Mouse (Mus musculus) embryonic stem cell, embryonic (primary cell): ENCODE measurements around the gene Tpcn2.

Experiments used
- CTCF ChIA-PET, 4 experiments: fragments of 300-600 bp in 2 of 4; fragments of 350-600 bp in 2 of 4; sonication (Branson Sonifier 250); formaldehyde crosslinking; loops; one replicate each; lab custom pipeline; 2022; ENCODE audit warnings: inconsistent platforms in 2 of 4; lab: Charles Lee
- POLR2A ChIA-PET, 4 experiments: fragments of 300-600 bp in 2 of 4; fragments of 350-600 bp in 2 of 4; sonication (Branson Sonifier 250); formaldehyde crosslinking; loops; one replicate each; lab custom pipeline; 2022; ENCODE audit warnings: antibody characterized with exemption in 4 of 4, inconsistent platforms in 1 of 4; lab: Charles Lee

The Tpcn2 gene

GRCm38 (mm10) chr7:145283487-145284187, at the start of gene Tpcn2:
Gene Tpcn2, minus strand, starts transcription at chr7:145284011.
- POLR2A ChIA-PET: interaction anchor here in 3 of 4 experiments (0.5 to 2.3 kb wide), 60 partner anchors 9 to 1454 kb away, joined by 3 to 18 read pairs (median 4); partner anchors contain the start of genes Ccnd1 (in 2 of the 3), Cttn (in 1 of the 3), Fadd (in 1 of the 3) and LTO1 (in 1 of the 3)
- CTCF ChIA-PET: interaction anchor here (0.5 to 1.6 kb wide), 38 partner anchors 10 to 379 kb away, joined by 3 to 29 read pairs (median 4); partner anchors contain the start of genes Ccnd1 (in 1 of the 4) and Mrgprf (in 1 of the 4)

GRCm38 (mm10) chr7:145332376-145333041, 48.7 kb upstream of the Tpcn2 start:
- ChIA-PET POLR2A (interaction anchor here in 2 of 4 experiments (1.1 to 2.0 kb wide), 6 partner anchors 8 to 49 kb away, joined by 3 to 7 read pairs (median 4); partner anchors contain the start of gene Tpcn2 (in 2 of the 2)), CTCF (interaction anchor here in 1 of 4 experiments (0.5 to 1.2 kb wide), 3 partner anchors 22 to 754 kb away, joined by 3 to 4 read pairs (median 3); no protein-coding TSS in a partner anchor)

DNA sequence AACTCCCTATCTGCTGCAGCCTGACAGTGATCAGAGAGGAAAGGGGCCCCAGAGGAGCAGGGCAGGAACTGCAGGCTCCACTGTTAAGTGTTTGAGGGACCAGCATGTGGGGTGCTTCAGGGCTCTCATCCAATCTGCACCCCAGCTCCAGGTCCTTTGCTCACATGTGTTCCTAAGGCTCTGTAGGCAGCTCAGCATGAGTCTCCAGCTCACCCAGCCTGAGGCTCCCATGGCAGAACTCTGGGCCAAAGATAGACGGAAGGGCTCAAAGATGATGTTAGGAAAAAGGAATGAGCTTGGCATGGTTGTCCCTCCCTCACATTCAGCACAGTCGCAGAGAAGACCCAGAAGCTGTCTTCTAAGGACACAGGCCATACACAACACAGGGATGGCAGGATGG, 46.8 kb upstream of the Tpcn2 start:
- ChIA-PET POLR2A (interaction anchor here in 3 of 4 experiments (0.7 to 1.6 kb wide), 7 partner anchors 11 to 63 kb away, joined by 3 to 4 read pairs (median 3); partner anchors contain the start of gene Tpcn2 (in 1 of the 3)), CTCF (interaction anchor here (0.6 to 2.2 kb wide), 8 partner anchors 9 to 232 kb away, joined by 3 to 6 read pairs (median 4); partner anchors contain the start of gene Tpcn2 (in 2 of the 4))

- CTCF ChIA-PET: interaction anchor here in 2 of 4 experiments (0.7 to 2.2 kb wide), 2 partner anchors 36 to 46 kb away, joined by 3 to 6 read pairs; partner anchors contain the start of gene Tpcn2 (in 1 of the 2)
- POLR2A ChIA-PET: interaction anchor here in 2 of 4 experiments (0.6 to 1.6 kb wide), 8 partner anchors 11 to 466 kb away, joined by 3 to 5 read pairs (median 3); no protein-coding TSS in a partner anchor
These were observed 46.2 kb upstream of the Tpcn2 start for GRCm38 (mm10) chr7:145329982-145330381.

GRCm38 (mm10) chr7:145325697-145326096, 41.9 kb upstream of the Tpcn2 start:
- ChIA-PET CTCF (no interaction called here), POLR2A (interaction anchor here in 3 of 4 experiments (0.6 to 3.8 kb wide), 13 partner anchors 8 to 223 kb away, joined by 3 to 14 read pairs (median 4); partner anchors contain the start of genes Tpcn2 (in 2 of the 3) and Mrgprd (in 1 of the 3))

- ChIA-PET POLR2A (interaction anchor here in 2 of 4 experiments (1.0 to 3.8 kb wide), 11 partner anchors 9 to 40 kb away, joined by 3 to 14 read pairs (median 5); partner anchors contain the start of genes Tpcn2 (in 2 of the 2) and Mrgprd (in 1 of the 2)), CTCF (interaction anchor here in 3 of 4 experiments (0.6 to 1.4 kb wide), 3 partner anchors 25 to 40 kb away, joined by 3 to 5 read pairs (median 3); partner anchors contain the start of gene Tpcn2 (in 2 of the 3))
These were observed 39.8 kb upstream of the Tpcn2 start for GRCm38 (mm10) chr7:145323607-145324006.

DNA sequence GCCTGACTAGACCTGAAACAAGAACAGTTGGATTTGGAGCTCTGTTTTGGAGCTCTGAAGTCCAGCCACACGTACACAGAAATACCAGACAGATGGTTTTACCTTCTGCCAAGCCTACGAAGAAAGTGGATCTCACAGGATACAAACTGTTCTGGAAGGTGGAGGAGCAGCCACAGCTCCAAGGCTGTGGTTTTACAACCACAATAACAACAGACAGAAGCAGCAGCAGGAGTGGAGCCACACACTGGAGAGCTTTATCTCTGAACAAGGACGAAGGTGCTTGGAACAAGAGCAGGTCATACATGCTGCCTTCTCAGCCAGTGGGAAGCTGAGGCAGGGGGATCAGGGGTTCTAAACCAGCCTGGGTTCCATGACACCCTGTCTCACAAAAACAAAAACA, 35.7 kb upstream of the Tpcn2 start:
- CTCF ChIA-PET: no interaction called here
- POLR2A ChIA-PET: interaction anchor here in 3 of 4 experiments (0.6 to 2.1 kb wide), 7 partner anchors 8 to 445 kb away, joined by 3 to 7 read pairs (median 3); partner anchors contain the start of gene Tpcn2 (in 1 of the 3)

GRCm38 (mm10) chr7:145317522-145317921, 33.7 kb upstream of the Tpcn2 start:
- ChIA-PET CTCF (interaction anchor here in 2 of 4 experiments (0.7 to 1.0 kb wide), 3 partner anchors 14 to 65 kb away, joined by 3 read pairs; no protein-coding TSS in a partner anchor), POLR2A (interaction anchor here in 2 of 4 experiments (0.7 to 1.4 kb wide), 3 partner anchors 10 to 34 kb away, joined by 3 to 4 read pairs (median 3); partner anchors contain the start of gene Tpcn2 (in 1 of the 2))

GRCm38 (mm10) chr7:145314785-145315411, 31.1 kb upstream of the Tpcn2 start, which contains the start of gene Mrgprd:
Gene Mrgprd, plus strand, starts transcription at chr7:145314835.
- CTCF ChIA-PET: no interaction called here
- POLR2A ChIA-PET: interaction anchor here in 2 of 4 experiments (0.5 to 2.4 kb wide), 5 partner anchors 10 to 77 kb away, joined by 3 to 11 read pairs (median 6); no protein-coding TSS in a partner anchor

GRCm38 (mm10) chr7:145312137-145312536, 28.3 kb upstream of the Tpcn2 start:
- ChIA-PET POLR2A (no interaction called here), CTCF (no interaction called here)

GRCm38 (mm10) chr7:145310526-145310925, 26.7 kb upstream of the Tpcn2 start:
- ChIA-PET POLR2A (interaction anchor here in 2 of 4 experiments (1.0 to 1.8 kb wide), 3 partner anchors 13 to 23 kb away, joined by 3 to 6 read pairs (median 4); no protein-coding TSS in a partner anchor), CTCF (interaction anchor here in 1 of 4 experiments (0.9 kb wide), 1 partner anchor 22 kb away, joined by 3 read pairs; no protein-coding TSS in a partner anchor)

DNA sequence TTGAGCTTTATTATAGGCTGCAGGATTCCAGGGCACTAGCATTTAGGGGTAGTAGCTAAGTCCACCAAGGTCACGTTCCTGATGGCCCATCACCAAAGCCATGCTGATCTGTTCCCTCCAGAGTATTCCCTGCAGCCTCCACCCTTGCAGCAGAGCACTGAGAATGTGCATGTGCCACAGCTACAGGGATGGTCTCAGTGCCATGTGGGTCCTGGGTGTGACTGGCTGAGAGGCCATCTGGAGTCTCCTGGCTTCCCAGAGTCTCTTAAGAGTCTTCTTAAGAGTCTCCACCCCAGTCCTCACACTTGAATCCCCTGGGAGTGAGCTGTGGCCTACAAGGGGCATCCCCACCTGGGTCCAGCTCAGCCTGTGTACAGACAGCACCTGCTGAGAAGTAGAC, 26.1 kb upstream of the Tpcn2 start:
- CTCF ChIA-PET: interaction anchor here in 1 of 4 experiments (0.9 kb wide), 2 partner anchors 16 to 23 kb away, joined by 3 read pairs; no protein-coding TSS in a partner anchor

DNA sequence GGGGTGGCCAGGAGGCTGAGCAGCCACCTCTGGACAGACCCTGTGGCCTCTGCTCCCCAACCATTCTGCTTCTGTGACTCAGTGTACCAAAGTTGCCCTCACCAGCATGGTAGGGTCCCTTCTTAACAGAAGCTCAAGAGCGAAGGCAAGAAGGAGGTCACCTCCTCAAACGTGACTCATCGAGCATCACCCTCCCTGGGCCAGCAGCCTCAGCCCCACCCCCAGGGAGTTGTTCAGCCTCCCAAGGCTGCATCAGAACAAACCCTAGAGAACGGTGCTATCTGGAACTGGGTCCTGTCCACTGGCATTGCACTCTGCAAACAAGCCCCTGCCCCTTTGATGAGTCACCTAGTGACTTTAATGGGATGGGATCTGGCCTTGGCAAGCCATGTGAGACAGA, 25.1 kb upstream of the Tpcn2 start:
- ChIA-PET POLR2A (interaction anchor here in 3 of 4 experiments (1.2 to 2.1 kb wide), 9 partner anchors 12 to 25 kb away, joined by 3 to 11 read pairs (median 5); partner anchors contain the start of gene Tpcn2 (in 1 of the 3)), CTCF (interaction anchor here in 2 of 4 experiments (0.6 to 1.8 kb wide), 4 partner anchors 15 to 1552 kb away, joined by 3 to 5 read pairs (median 3); partner anchors contain the start of gene Osbpl5 (in 1 of the 2))

More for the DNA sequence above, 26.1 kb upstream of the Tpcn2 start:
- POLR2A ChIA-PET: interaction anchor here in 3 of 4 experiments (0.7 to 1.8 kb wide), 5 partner anchors 11 to 297 kb away, joined by 3 to 11 read pairs (median 4); no protein-coding TSS in a partner anchor

DNA sequence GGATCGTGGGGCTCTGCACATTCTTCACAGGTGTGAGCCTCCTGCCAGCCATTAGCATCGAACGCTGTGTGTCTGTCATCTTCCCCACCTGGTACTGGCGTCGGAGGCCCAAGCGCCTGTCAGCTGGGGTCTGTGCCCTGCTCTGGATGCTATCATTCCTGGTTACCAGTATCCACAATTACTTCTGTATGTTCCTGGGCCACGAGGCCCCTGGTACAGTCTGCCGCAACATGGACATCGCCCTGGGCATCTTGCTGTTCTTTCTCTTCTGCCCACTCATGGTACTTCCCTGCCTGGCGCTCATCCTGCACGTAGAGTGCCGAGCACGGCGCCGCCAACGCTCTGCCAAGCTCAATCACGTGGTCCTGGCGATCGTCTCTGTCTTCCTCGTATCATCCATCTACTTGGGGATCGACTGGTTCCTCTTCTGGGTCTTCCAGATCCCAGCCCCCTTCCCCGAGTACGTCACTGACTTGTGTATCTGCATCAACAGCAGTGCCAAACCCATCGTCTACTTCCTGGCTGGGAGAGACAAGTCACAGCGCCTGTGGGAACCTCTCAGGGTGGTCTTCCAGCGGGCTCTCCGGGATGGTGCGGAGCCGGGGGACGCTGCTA, 24.4 kb upstream of the Tpcn2 start:
- ChIA-PET POLR2A (interaction anchor here in 2 of 4 experiments (0.5 to 2.1 kb wide), 13 partner anchors 9 to 418 kb away, joined by 3 to 8 read pairs (median 4); partner anchors contain the start of gene Tpcn2 (in 2 of the 2)), CTCF (interaction anchor here in 3 of 4 experiments (0.5 to 1.8 kb wide), 4 partner anchors 15 to 1551 kb away, joined by 3 to 8 read pairs (median 4); partner anchors contain the start of gene Osbpl5 (in 1 of the 3))

DNA sequence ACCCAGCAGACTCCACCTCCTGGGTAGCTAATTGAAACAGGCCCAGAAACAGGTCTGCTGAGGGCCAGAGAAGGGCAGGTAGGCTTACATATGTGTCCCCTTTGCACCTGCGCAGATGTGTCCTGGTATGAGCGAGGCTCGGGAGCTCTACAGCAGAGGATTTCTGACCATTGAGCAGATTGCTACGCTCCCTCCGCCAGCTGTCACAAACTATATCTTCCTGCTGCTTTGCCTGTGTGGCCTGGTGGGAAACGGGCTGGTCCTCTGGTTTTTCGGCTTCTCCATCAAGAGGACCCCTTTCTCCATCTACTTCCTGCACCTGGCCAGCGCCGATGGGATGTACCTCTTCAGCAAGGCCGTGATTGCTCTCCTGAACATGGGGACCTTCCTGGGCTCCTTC, 23.8 kb upstream of the Tpcn2 start:
- CTCF ChIA-PET: interaction anchor here in 2 of 4 experiments (0.5 to 1.8 kb wide), 3 partner anchors 14 to 62 kb away, joined by 3 to 8 read pairs (median 5); no protein-coding TSS in a partner anchor
- POLR2A ChIA-PET: interaction anchor here in 2 of 4 experiments (0.6 to 2.1 kb wide), 11 partner anchors 9 to 24 kb away, joined by 3 to 8 read pairs (median 4); partner anchors contain the start of gene Tpcn2 (in 1 of the 2)

GRCm38 (mm10) chr7:145304153-145304552, 20.3 kb upstream of the Tpcn2 start:
- POLR2A ChIA-PET: interaction anchor here in 2 of 4 experiments (0.8 to 2.4 kb wide), 7 partner anchors 10 to 361 kb away, joined by 3 to 14 read pairs (median 7); partner anchors contain the start of genes Tpcn2 (in 2 of the 2) and Mrgprd (in 1 of the 2)

More at GRCm38 (mm10) chr7:145304153-145304552, 20.3 kb upstream of the Tpcn2 start:
- CTCF ChIA-PET: interaction anchor here in 2 of 4 experiments (0.6 to 1.6 kb wide), 3 partner anchors 9 to 20 kb away, joined by 3 to 7 read pairs (median 3); partner anchors contain the start of gene Tpcn2 (in 1 of the 2)
